Mouse (Mus musculus): ENCODE results near the gene Zfp612. TPM values are rescaled to one million over a fixed set of nuclear protein-coding genes. Genes with fewer than 3 reads are reported as not detected.
"Not testable (repeated sequence)": the region's sequence is repeated elsewhere in the genome, so short reads cannot be mapped to it uniquely, and the experiment has no call there.

Gene Zfp612
- total RNA-seq (2021) = 10 to 100 TPM; 36.5 to 40.1 TPM

GRCm38 (mm10) chr8:110079282-110080221, at the start of gene Zfp612:
Zfp612 (plus strand) TSS chr8:110079746.
- DNase-seq (ENCODE audit: low spot score in 2 of 2) = peak; percentile 74 to 84
- intact Hi-C loops (cut with DNase I) = no loop called here

- intact Hi-C loops (cut with DNase I) = not testable (repeated sequence)
Observed at GRCm38 (mm10) chr8:110033771-110034170, 45.8 kb upstream of the Zfp612 start.

GRCm38 (mm10) chr8:110034331-110034730, 45.2 kb upstream of the Zfp612 start:
- intact Hi-C loops (cut with DNase I) = no loop called here
- no peak for DNase-seq (ENCODE audit: low spot score in 2 of 2)

More at GRCm38 (mm10) chr8:110033771-110034170, 45.8 kb upstream of the Zfp612 start:
- not testable (repeated sequence) for DNase-seq (ENCODE audit: low spot score in 2 of 2)

- peak in 1 of 2 experiments; percentile 9 for DNase-seq (ENCODE audit: low spot score in 2 of 2)
- intact Hi-C loops (cut with DNase I) = no loop called here
Observed at GRCm38 (mm10) chr8:110036156-110036555, 43.4 kb upstream of the Zfp612 start.

- DNase-seq (ENCODE audit: low spot score in 2 of 2) = no peak
- intact Hi-C loops (cut with DNase I) = no loop called here
Observed at GRCm38 (mm10) chr8:110039216-110039615, 40.3 kb upstream of the Zfp612 start.

GRCm38 (mm10) chr8:110039659-110040058, 39.9 kb upstream of the Zfp612 start, which contains the start of gene Chst4:
Chst4 (minus strand) TSS chr8:110039740.
- no peak for DNase-seq (ENCODE audit: low spot score in 2 of 2)
- intact Hi-C loops (cut with DNase I) = no loop called here

- intact Hi-C loops (cut with DNase I) = no loop called here
- DNase-seq (ENCODE audit: low spot score in 2 of 2) = no peak
Observed at GRCm38 (mm10) chr8:110040509-110040908, 39.0 kb upstream of the Zfp612 start.

GRCm38 (mm10) chr8:110051208-110051607, 28.3 kb upstream of the Zfp612 start:
- DNase-seq (ENCODE audit: low spot score in 2 of 2) = no peak

GRCm38 (mm10) chr8:110058207-110058606, 21.3 kb upstream of the Zfp612 start:
- DNase-seq (ENCODE audit: low spot score in 2 of 2) = no peak
- intact Hi-C loops (cut with DNase I) = no loop called here

More at GRCm38 (mm10) chr8:110051208-110051607, 28.3 kb upstream of the Zfp612 start:
- intact Hi-C loops (cut with DNase I) = no loop called here

GRCm38 (mm10) chr8:110064161-110064560, 15.4 kb upstream of the Zfp612 start:
- intact Hi-C loops (cut with DNase I) = no loop called here
- DNase-seq (ENCODE audit: low spot score in 2 of 2) = no peak

- DNase-seq (ENCODE audit: low spot score in 2 of 2) = no peak
- intact Hi-C loops (cut with DNase I) = no loop called here
Observed at GRCm38 (mm10) chr8:110064606-110065365, 14.8 kb upstream of the Zfp612 start.

- intact Hi-C loops (cut with DNase I) = no loop called here
- DNase-seq (ENCODE audit: low spot score in 2 of 2) = no peak
Observed at GRCm38 (mm10) chr8:110065676-110066075, 13.9 kb upstream of the Zfp612 start.

- no peak for DNase-seq (ENCODE audit: low spot score in 2 of 2)
- intact Hi-C loops (cut with DNase I) = loop anchor here (5.0 kb wide), 1 partner anchor 57 kb away; no protein-coding TSS in a partner anchor
Observed at GRCm38 (mm10) chr8:110069706-110070105, 9.8 kb upstream of the Zfp612 start.

GRCm38 (mm10) chr8:110071600-110071999, 7.9 kb upstream of the Zfp612 start:
- intact Hi-C loops (cut with DNase I) = loop anchor here (1.0 to 5.0 kb wide), 2 partner anchors 59 to 101 kb away; no protein-coding TSS in a partner anchor
- DNase-seq (ENCODE audit: low spot score in 2 of 2) = peak; percentile 43 to 55

GRCm38 (mm10) chr8:110074496-110074895, 5.0 kb upstream of the Zfp612 start:
- DNase-seq (ENCODE audit: low spot score in 2 of 2) = no peak

GRCm38 (mm10) chr8:110082416-110083105, 3.0 kb downstream of the Zfp612 start:
- intact Hi-C loops (cut with DNase I) = no loop called here
- DNase-seq (ENCODE audit: low spot score in 2 of 2) = no peak

More at GRCm38 (mm10) chr8:110074496-110074895, 5.0 kb upstream of the Zfp612 start:
- intact Hi-C loops (cut with DNase I) = loop anchor here (5.0 kb wide), 1 partner anchor 62 kb away; no protein-coding TSS in a partner anchor

GRCm38 (mm10) chr8:110091869-110092268, 12.3 kb downstream of the Zfp612 start:
- intact Hi-C loops (cut with DNase I) = no loop called here
- DNase-seq (ENCODE audit: low spot score in 2 of 2) = no peak

GRCm38 (mm10) chr8:110100907-110101306, 21.4 kb downstream of the Zfp612 start, which contains the start of gene Gm21964:
Gm21964 (plus strand) TSS chr8:110101207.
- intact Hi-C loops (cut with DNase I) = no loop called here
- no peak for DNase-seq (ENCODE audit: low spot score in 2 of 2)

GRCm38 (mm10) chr8:110101676-110102075, 22.1 kb downstream of the Zfp612 start:
- DNase-seq (ENCODE audit: low spot score in 2 of 2) = no peak
- intact Hi-C loops (cut with DNase I) = no loop called here
